Mouse (Mus musculus): ENCODE data around the gene Dgkd.

Dgkd gene

GRCm38 (mm10) chr1:87848237-87848996, 4.7 kb upstream of the Dgkd start:
- DNase-seq (ENCODE audit: low spot score): no peak

- no peak for DNase-seq (ENCODE audit: low spot score)
Observed at GRCm38 (mm10) chr1:87849278-87849677, 3.8 kb upstream of the Dgkd start.

DNA sequence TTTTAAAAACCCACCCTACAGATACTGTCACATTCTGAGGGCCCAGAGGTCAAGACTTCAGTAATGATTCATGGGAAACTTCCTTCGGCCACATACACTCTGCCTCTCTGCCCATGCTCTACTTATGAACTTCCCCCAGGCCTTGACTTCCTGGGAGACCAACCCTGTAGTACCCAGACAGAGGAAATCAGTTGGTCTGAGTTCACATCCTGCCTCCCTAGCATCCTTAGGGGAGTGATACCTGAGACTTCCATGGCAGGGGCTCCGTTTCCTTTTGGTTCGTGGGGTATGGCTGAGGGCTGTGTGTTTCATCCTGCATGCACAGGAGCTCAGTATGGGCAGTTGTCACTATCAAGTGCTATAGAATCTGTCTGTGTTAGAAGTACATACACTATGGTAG, 1.7 kb upstream of the Dgkd start:
- no peak for DNase-seq (ENCODE audit: low spot score)

- DNase-seq (ENCODE audit: low spot score): no peak
Observed at GRCm38 (mm10) chr1:87852081-87852790, 851 bp upstream of the Dgkd start.

DNA sequence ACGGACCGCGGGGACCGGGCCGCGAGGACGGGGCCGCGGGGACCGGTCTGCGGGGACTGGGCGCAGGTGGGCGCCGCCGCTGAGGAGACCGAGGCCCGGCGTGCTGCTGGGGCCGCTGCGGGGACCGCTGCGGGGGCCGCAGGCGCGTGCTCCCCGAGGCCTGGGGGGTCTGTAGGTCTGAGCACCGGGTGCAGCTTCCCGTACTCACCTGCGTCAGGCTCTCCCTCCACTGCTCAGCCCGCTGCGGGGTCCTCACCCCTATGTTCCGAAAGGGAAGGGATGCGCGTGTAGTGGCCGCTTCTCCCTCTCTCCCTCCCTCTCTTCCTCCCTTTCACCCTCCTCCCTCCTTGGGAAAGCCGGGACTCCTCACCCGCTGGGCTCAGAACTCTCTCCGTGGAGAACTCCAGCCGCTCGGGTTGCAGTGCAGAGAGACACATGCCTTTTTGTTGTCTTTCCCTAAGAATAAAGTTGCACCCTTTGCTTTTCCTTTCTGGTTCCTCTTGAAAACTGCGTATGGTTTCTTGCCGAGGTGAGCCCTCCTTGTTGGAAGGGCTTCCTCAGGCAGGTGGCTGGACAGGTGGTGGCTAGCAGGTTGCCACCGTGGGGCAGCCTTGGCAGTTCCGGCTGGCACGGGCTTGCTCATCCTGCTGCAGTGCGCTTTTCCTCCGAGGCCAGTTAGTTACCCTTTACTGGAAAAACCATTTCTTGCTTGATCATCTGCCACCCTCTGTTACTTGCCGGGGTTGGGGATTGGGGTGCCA, 694 bp downstream of the Dgkd start:
- DNase-seq (ENCODE audit: low spot score): peak; percentile 55

DNA sequence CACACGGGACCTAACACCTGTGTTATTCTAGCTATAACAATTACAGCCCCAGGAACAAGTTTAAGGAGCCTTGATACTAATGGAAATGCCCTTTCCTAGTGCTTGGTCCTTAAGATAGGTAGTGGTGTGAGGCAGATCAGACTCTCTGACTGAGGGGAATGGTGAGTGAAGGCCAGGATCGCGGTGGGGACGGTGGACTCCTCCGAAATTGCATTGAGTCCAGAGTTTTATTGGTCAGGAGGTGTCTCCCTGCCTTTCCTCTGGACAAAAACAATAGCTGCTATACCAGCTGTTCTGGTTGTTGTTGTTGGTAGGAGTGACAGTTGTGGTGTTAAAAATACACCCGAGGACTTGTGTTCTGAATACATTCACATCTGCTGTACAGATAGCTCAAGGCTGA, 1.3 kb downstream of the Dgkd start:
- DNase-seq (ENCODE audit: low spot score): no peak

- DNase-seq (ENCODE audit: low spot score): no peak
Observed at GRCm38 (mm10) chr1:87854851-87855251, 1.8 kb downstream of the Dgkd start.

DNA sequence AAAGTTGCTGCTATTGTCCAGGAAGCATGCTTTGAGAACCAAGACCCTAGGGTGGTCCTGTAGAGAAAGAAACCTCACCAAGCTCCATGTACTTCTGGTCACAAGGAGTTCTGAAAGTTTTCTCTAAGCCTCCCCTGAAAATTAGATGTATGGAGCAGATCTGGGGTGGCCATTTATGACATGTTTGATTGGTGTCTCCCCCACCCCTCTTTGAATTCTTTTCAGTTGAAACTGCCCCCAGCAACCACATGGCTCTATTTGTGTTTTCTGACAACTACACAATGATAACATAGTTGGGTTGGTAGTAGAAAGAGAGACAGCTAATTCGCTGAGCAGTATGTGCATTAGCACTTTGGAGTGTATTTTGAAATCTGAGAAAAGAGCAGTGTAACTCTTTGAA, 2.4 kb downstream of the Dgkd start:
- no peak for DNase-seq (ENCODE audit: low spot score)

DNA sequence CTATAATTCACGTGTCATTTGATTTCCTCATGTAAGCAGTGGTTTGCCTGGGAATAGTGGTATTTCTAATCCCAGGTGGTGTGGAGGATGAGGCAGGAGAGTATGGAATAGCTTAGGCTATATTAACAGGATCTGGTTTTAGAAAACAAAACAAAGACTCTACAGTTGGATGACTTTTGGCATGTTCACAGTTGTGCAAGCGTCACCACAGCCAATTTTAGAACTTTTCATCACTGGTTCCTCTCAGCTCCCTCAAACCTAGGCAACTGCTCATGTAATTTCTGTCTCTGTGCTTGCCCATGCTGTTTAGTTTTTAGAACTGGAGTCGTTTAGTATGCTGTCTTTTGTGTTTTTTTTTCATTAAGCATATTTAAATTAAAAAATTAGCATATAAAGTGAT, 3.7 kb downstream of the Dgkd start:
- DNase-seq (ENCODE audit: low spot score): no peak

GRCm38 (mm10) chr1:87858031-87858430, 4.9 kb downstream of the Dgkd start:
- DNase-seq (ENCODE audit: low spot score): no peak

GRCm38 (mm10) chr1:87858529-87858928, 5.4 kb downstream of the Dgkd start:
- no peak for DNase-seq (ENCODE audit: low spot score)

DNA sequence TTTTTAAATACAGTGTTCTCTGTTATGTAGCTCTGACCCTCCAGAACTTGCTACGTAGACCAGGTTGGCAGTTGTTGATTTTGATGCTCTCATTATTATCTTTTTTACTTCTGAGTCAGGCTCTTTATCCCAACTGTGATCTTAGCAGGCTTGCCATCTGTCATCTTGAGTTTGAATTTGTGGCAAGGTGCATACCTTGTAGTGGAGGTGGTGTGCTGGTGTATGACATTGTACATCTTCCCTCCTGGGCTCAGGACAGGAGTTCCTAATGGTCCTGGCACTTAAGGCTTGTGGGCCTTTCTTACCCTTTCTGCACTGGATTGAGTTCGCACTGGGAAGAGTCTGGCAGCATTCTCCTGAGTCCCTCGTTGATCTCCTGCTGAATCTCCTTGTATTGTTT, 10.5 kb downstream of the Dgkd start:
- no peak for DNase-seq (ENCODE audit: low spot score)

DNA sequence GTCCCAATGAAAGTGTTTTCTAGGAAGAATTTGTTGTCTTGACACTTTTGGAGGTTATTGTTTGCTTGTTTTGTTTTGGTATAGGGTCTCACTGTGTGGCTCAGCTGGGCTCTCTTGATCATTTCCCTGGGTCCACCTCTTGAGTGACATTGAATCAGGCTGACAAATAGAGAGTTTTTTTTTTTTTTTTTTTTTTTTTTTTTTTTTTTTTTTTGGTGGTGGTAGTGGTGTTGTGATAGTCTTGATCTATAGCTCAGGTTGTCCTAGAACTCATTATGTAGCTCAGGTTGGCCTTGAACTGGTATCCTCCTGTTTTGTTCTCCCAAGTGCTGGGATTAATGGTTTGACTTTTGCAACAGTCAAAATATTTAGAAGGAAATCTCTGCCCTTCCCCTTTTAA, 11.8 kb downstream of the Dgkd start:
- DNase-seq (ENCODE audit: low spot score): no peak

DNA sequence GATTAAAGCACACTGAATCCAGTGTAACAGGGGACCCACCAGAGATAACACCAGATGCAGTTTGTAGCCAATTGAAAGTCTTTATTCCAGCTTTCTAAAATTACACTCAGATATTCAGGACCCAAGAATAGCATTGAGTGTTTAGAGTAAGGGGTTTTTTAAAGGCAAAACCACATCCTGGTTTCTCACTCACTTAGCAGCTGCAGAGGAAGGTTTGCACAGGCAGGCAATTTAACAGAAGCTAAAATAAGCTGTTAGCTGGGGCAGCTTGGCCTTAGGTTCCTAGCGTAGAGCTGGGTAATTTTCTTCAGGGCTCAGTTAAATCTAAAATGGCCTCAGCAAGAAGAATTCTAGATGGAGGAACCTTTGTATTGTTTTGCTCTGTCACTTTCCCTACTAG, 13.6 kb downstream of the Dgkd start:
- no peak for DNase-seq (ENCODE audit: low spot score)

- DNase-seq (ENCODE audit: low spot score): no peak
Observed at GRCm38 (mm10) chr1:87871546-87871945, 18.5 kb downstream of the Dgkd start.

DNA sequence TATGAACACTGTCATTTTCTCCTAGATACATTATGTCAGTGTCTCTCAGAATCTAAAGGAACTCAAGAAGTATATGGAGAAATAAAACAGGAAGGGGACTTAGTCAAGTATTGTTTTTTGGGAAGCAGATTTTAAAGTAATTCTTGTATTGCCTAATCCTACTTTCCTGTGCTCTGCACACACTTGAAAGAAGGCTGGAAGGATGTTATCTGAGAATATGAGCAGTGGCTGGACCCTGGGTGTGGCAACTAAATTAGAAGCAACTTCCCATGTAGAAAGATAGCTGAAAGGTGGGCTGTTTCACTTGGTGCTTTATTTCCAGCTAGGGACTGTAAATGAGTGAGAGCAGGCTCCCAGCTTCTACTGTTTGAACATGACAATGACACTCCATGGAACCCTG, 20.0 kb downstream of the Dgkd start:
- no peak for DNase-seq (ENCODE audit: low spot score)

DNA sequence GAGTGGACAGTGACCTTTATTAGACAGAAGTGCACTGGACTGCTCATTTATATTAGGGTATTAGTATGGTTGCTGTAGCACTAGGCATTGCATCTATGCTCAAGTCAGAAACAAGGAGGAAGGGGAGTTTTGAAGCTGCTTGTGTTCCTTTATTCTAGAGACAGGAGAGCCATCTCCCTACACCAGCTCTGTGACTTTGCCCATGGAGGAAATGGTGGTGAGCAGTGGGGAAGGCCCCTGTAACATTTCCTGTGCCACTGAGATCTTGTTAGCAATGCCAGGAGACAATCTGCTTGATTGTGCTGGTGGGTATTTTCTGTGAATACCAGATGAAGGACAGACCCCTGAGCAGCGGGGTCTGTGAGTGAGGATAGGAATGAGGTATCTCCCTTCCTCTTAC, 23.0 kb downstream of the Dgkd start:
- DNase-seq (ENCODE audit: low spot score): no peak

- no peak for DNase-seq (ENCODE audit: low spot score)
Observed at GRCm38 (mm10) chr1:87877552-87878283, 24.6 kb downstream of the Dgkd start.

- no peak for DNase-seq (ENCODE audit: low spot score)
Observed at GRCm38 (mm10) chr1:87879034-87879433, 25.9 kb downstream of the Dgkd start.

- peak; percentile 80 for DNase-seq (ENCODE audit: low spot score)
Observed at GRCm38 (mm10) chr1:87879494-87880325, 26.6 kb downstream of the Dgkd start.

- DNase-seq (ENCODE audit: low spot score): peak; percentile 36
Observed at GRCm38 (mm10) chr1:87880326-87880627, 27.2 kb downstream of the Dgkd start.

DNA sequence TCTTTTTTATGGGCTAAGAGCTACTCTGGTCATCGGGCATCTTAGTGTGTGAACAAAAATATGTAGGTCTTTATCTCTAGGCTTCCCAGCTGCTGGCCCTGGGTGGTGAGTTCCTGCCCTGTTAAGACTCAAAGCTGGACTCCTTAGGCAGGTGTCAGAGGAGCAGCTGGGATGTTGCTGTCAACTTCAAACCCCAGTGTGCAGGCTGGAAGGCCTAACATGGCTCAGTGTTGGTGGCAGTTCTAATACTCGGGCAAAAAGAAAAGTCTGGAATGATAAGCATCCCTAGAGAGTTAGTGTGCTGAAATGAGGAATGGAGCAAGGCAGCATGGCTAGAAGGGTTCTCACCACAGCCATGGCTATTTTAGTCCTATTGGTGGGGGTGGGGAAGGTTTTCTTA, 27.8 kb downstream of the Dgkd start:
- peak; percentile 36 for DNase-seq (ENCODE audit: low spot score)
